Mouse (Mus musculus) small intestine, adult 2 months (tissue): ENCODE data around the gene Rae1.

Source experiments
- CTCF ChIP-seq: fragments of 200-500 bp; IDR thresholded peaks from 2 replicates; pipeline ENCODE4 v1.5.1; 2012; ENCODE audit warnings: low read depth, mild to moderate bottlenecking, control low read depth, inconsistent platforms, low read length, moderate library complexity, mixed read lengths; ENCODE audit not compliant: insufficient replicate concordance, insufficient read length; ENCODE audit errors: extremely low read depth
- POLR2A ChIP-seq: fragments of 200-500 bp; IDR thresholded peaks from 2 replicates; pipeline ENCODE4 v1.6.1; 2012; ENCODE audit warnings: low read depth, mild to moderate bottlenecking, control low read depth, inconsistent platforms, low read length, moderate library complexity

- TF ChIP-seq CTCF (no peak), POLR2A (no peak)
Observed at GRCm38 (mm10) chr2:172978131-172978633, 21.7 kb upstream of the Rae1 start.
